Mouse (Mus musculus) left cerebral cortex, adult 2 months (tissue): Measurements from ENCODE around the gene Gsto2. TPM values are rescaled to one million over a fixed set of nuclear protein-coding genes. Genes with fewer than 3 reads are reported as not detected.

Experiments
- DNase-seq, 2 experiments: peaks; one replicate each; pipeline ENCODE4 v3.0.0; 2021 to 2022; ENCODE audit warnings: low spot score in 2 of 2, mixed read lengths in 1 of 2; ENCODE audit errors: extremely low spot score in 1 of 2
- H3K27ac ChIP-seq: fragments of 200-600 bp; 2 replicates; pipeline ENCODE4 v1.8.1; 2022
- H3K4me3 ChIP-seq: fragments of 200-600 bp; 2 replicates; pipeline ENCODE4 v1.8.1; 2022
- CTCF ChIP-seq: fragments of 200-600 bp; IDR thresholded peaks from 2 replicates; pipeline ENCODE4 v1.8.1; 2022; ENCODE audit warnings: antibody characterized with exemption, mild to moderate bottlenecking, moderate library complexity
- intact Hi-C: fragments of 180-260 bp; cut with DNase I; formaldehyde crosslinking; loops from one replicate; pipeline ENCODE4 v1.15.1; 2025
- total RNA-seq, 2 experiments: library from RNA; stranded (reverse); gene quantifications; 2 replicates each; pipeline ENCODE4 v1.2.3; 2021

Gene Gsto2
- total RNA-seq, 2 experiments from 2014 or later: 1.4 to 2.2 TPM

DNA sequence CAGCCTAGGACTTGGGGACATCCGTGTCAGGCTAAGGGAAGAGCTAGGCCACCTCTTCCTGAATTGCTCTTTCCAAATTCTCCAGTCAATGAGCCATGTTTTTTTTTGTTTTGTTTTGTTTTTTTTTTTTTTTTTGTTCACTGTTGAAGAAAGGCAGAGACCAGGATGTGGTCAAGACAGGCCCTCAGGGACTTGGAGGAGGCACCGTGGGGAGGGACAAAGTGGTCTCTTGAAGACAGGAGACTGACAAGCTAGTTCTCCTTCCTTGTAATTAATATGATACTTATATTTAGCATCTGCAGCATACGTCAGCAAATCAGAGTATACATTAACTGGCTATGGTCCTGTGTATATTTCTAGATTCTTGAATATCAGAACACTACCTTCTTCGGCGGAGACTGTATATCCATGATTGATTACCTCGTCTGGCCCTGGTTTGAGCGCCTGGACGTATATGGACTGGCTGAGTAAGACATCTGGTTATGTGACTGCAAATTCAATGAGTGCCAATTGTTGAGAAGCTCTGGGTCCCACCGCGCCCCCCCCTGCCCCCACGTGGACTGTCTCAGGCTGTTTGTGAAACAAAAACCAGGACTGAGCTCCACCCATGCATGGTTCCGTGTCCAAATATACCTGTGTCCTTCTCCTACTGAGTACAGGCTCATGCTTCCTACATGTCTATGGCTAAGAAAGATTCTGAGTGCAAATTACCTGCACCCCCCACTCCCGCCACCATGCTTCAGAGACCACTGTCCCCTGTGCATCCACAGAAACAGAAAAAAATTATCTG, 19.2 kb downstream of the Gsto2 start:
- TF ChIP-seq CTCF: no peak
- no peak overlapping the region for H3K27ac ChIP-seq
- no peak overlapping the region for H3K4me3 ChIP-seq
- DNase-seq: no peak
- intact Hi-C loops: loop anchor here (10.0 kb wide), 1 partner anchor 1380 kb away; no protein-coding TSS in a partner anchor

DNA sequence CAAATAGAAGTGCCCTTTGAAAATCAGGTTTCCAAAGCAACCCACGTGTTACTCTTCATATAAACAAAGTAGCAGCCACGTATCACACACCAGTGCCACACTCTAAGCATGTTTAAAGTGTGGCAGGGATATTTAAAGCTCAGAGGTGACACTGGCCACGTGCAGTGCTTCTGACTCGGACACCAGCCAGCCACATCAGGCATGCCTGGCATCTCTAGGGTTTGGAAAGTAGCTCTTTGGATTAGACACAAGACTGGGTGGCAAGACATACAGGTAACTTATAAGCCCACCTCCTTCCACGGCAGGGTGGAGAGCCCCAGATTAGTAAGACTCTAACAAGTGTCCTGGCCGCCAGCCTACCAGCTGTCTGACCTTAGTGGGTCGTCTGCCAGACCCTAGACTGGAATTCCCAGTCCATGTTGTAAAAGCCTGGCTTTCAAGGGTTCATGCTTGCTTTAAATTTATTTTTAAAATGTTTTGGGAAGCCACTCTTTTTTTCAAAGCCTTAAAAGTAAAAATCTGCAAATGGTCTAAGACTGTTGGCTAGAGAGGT, 19.9 kb downstream of the Gsto2 start:
- no peak overlapping the region for H3K4me3 ChIP-seq
- H3K27ac ChIP-seq: no peak overlapping the region
- intact Hi-C loops: loop anchor here (10.0 kb wide), 1 partner anchor 1380 kb away; no protein-coding TSS in a partner anchor
- no peak for DNase-seq
- no peak for TF ChIP-seq CTCF

DNA sequence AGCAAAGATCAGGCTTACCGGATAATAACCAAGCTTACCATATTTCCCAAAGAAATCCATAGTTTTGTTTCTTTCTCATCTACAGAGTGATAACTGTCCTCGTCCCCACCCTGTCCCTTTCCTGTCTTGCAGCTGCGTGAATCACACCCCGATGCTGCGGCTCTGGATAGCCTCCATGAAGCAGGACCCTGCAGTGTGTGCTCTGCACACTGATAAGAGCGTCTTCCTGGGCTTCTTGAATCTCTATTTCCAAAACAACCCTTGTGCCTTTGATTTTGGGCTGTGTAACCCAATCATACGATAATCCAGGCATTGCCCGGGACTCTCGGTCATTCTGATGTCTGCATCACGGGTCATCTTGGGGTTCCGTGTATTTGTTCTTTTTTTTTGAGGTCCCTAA, 20.6 kb downstream of the Gsto2 start:
- Histone ChIP-seq H3K27ac (no peak overlapping the region), H3K4me3 (no peak overlapping the region)
- intact Hi-C loops: loop anchor here (10.0 kb wide), 1 partner anchor 1379 kb away; no protein-coding TSS in a partner anchor
- DNase-seq: no peak
- TF ChIP-seq CTCF: no peak

DNA sequence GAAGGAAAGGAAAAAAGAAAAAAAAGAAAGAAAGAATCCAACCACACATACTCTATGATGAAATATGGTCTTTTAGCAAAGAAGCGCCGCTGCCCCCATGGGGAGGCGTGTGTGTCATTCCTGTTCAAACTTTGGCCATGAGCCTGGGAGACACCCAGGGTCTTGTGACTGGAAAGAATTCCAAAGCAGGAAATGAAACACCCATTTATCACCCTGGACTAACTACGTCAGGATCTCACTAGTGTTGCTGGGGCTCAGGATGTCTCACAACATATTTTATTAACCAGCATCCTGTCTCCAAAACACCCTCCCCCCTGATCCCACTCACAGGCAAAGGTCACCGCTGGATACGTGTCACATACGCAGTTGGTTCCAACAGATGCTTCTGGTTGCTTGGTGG, 21.3 kb downstream of the Gsto2 start:
- Histone ChIP-seq H3K4me3 (no peak overlapping the region), H3K27ac (no peak overlapping the region)
- intact Hi-C loops: loop anchor here (10.0 kb wide), 1 partner anchor 1378 kb away; no protein-coding TSS in a partner anchor
- no peak for DNase-seq
- TF ChIP-seq CTCF: no peak

DNA sequence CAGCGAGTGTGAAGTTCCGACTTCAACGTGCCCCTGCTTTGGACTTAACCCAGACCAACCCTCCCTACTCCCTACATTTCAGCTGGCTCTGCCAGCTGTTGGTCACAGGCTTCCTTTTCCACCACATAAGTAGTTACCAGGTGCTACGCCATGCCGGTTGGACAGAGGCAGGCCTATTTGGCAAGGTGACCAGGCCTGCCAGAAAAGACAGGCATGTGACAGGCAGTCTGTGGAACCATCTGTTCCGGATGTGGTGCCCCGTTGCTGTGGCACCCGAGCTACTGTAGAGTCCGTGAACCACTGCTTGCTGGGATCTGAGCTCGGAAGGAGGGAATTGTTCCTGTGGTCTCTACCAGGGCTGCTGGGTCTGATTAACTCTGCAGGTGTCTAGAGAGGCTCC, 22.1 kb downstream of the Gsto2 start:
- TF ChIP-seq CTCF: no peak
- no peak for DNase-seq
- Histone ChIP-seq H3K4me3 (no peak overlapping the region), H3K27ac (no peak overlapping the region)
- intact Hi-C loops: loop anchor here (10.0 kb wide), 1 partner anchor 1377 kb away; no protein-coding TSS in a partner anchor

DNA sequence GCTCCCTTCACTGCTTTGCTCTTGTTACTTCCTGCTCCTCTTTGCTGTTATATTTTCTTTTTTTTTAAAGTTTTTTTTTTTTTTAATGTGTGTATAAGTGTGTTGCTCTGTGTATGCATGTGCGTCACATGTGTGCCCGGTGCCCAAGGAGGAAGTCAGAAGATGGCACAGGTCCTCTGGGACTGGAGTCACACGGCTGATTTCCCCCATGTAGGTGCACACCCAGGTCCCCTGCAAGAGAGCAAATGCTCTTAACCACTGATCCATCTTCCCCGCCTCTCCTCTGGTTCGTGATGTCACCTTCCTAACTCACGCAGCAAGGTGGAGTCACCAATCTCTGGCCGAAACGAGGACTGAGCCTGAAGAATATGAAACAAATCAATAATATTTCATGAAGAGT, 22.7 kb downstream of the Gsto2 start:
- H3K4me3 ChIP-seq: no peak overlapping the region
- DNase-seq: no peak
- no peak overlapping the region for H3K27ac ChIP-seq
- intact Hi-C loops: loop anchor here (10.0 kb wide), 1 partner anchor 1377 kb away; no protein-coding TSS in a partner anchor
- TF ChIP-seq CTCF: no peak

DNA sequence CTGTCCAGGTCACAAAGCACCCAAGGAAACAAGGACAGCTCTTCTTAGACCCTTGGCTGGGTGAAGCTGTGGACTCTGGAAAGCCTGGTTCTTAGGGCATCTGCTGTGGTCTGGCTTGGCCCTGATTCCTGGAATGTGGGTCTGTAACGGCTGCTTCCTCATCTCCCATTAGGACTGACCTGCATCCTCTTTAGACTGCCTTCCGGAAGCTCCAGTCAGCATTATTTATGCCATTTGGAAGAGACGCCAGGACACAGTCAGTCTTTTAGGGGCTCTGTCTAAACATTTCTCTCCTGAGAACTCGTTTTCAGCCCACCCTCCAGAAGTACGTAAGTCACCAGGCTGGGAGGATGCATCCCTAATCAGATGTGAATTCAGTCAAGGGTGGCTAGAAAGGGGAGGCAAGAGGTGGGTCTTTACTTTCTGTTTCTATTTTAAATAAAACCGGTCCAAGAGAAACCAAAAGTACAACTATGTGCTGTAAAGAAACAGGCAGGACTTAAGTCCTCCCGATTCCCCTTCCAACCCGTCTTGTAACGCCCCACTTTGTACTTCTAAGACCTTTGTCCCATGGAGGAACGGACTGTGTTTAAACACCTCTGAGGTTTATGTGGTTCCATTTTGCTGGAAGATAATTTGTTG, 25.3 kb downstream of the Gsto2 start:
- H3K4me3 ChIP-seq: no peak overlapping the region
- TF ChIP-seq CTCF: no peak
- no peak overlapping the region for H3K27ac ChIP-seq
- intact Hi-C loops: no loop called here
- DNase-seq: no peak

DNA sequence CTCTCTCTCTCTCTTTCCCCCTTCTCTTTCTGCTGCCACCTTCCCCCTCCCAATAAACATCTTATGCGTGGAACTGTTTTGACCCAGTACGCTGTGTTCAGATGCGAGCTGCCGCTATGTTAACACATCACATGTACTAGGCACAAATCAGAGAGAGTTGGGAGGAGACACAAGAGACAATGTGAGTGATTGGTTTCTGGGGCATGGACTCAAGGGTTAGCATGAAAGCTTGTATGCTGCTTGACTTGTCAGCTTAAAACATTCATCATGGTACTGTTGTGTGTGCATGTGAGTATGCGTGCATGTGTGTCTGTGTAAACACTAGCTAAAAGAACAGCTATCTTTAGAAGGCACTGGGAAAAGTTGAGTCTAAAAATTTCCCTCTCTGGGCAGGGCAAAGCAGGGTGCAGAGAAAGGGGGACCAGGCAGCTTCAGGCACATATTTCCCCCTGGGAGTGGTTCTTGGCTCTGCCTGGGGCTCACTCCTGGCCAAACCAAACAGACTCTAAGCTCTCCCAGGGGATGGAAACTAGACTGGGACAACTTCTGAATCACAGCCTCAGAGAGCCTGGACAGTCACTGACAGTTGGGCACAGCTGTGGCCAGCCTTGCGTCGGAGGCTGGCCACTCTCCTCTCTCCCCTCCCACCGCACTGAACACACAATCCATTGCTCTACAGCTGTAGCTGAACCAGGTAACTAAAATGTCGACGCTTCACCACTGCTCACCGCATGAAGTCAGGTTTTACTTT, 26.4 kb downstream of the Gsto2 start:
- TF ChIP-seq CTCF: no peak
- DNase-seq: no peak
- Histone ChIP-seq H3K4me3 (no peak overlapping the region), H3K27ac (no peak overlapping the region)
- intact Hi-C loops: no loop called here

DNA sequence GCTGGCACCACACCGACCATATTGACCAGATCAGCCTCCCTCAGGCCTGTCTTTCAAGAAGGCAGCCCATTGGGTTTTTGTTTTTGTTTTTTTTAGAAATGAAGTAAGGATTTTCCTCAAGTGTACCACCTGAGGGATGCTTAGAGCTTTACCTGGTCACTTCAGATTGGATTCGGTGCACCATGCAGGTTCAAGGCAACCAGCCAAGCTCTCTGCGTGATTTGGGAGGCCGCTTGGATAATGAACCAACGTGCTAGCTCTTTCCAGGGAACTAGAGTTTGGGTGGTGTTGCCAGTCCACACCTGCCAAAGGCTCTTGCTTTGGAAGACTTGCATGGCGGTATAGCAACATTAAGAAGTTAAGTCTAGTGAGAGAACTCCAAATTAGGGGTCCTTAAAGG, 27.8 kb downstream of the Gsto2 start:
- DNase-seq: no peak
- TF ChIP-seq CTCF: no peak
- Histone ChIP-seq H3K27ac (no peak overlapping the region), H3K4me3 (no peak overlapping the region)
- intact Hi-C loops: no loop called here

DNA sequence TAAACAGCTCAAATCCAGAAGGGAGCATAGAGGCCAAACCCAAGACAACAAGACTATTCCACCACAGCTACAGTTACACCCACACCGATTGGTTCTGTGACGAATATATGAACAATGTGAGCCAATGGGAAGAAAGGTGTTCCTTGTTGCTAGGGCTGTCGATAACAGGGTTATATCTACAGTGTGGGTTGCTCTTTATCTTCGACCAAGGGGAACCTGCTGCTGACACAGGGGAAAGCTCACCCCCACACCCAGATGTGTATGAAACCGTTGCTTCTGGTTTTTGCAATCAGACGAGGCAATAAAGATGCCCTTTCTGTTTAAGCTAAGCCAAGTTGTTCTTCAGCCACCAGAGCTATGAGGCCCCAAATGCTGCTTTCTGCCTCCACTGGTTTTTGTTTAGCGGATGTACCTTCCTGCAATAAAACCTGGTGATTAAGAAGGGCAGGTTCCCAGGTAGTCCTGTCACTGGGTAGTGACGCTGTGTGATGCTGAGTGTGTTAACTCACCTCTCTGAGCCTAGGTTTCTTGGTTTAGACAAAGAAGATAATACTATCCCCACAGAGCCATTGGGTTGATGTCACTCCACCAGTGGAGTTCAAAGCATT, 33.2 kb downstream of the Gsto2 start:
- intact Hi-C loops: no loop called here
- Histone ChIP-seq H3K4me3 (no peak overlapping the region), H3K27ac (no peak overlapping the region)
- no peak for DNase-seq
- no peak for TF ChIP-seq CTCF

DNA sequence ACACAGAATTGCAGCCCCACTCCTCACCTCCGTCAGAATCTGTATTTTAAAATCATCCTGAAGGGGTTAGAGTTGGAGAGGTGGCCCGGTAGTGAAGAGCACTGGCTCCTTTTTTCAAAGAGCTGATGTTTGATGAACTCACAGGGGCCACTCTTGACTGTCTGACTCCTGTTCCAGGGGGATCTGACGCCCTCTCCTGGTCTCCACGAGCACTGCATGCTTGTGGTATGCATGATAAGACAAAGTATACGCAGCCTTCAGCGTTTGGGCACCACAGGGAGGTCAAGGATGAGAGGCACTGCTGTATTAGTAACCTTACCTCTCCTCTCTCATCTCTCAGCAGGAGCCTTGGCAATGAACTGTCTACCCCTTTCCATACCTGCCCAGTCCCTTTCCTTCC, 34.7 kb downstream of the Gsto2 start:
- H3K27ac ChIP-seq: no peak overlapping the region
- intact Hi-C loops: no loop called here
- DNase-seq: no peak
- no peak overlapping the region for H3K4me3 ChIP-seq
- no peak; the same call in 1 of the 2 replicates for TF ChIP-seq CTCF
